Mouse (Mus musculus): ENCODE measurements around the gene Klc2. TPM values are rescaled to one million over a fixed set of nuclear protein-coding genes. Genes with fewer than 3 reads are reported as not detected.

Gene Klc2
- polyA plus RNA-seq, 1 experiment: 13.8 TPM

- no peak overlapping the region for H3K4me3 ChIP-seq (ENCODE audit: insufficient read depth, low read length)
- no peak for TF ChIP-seq CTCF (IDR thresholded peaks at IDR 0.05; ENCODE audit: low read depth, low read length)
- TF ChIP-seq POLR2A (IDR thresholded peaks at IDR 0.05; ENCODE audit: borderline replicate concordance, low read depth, low read length): no peak
- no peak overlapping the region for H3K27ac ChIP-seq (ENCODE audit: insufficient read depth, low read depth, low read length)
- H3K4me1 ChIP-seq (ENCODE audit: control insufficient read depth, insufficient read depth, low read length): peaks cover 14% of the 10 kb centered on the region
Observed at GRCm38 (mm10) chr19:5129770-5130169, 11.4 kb upstream of the Klc2 start.

- no peak overlapping the region for H3K27ac ChIP-seq (ENCODE audit: insufficient read depth, low read depth, low read length)
Observed at GRCm38 (mm10) chr19:5124055-5124614, 5.8 kb upstream of the Klc2 start.

GRCm38 (mm10) chr19:5123241-5123640, 4.9 kb upstream of the Klc2 start:
- H3K4me3 ChIP-seq (ENCODE audit: insufficient read depth, low read length): no peak overlapping the region
- TF ChIP-seq POLR2A (IDR thresholded peaks at IDR 0.05; ENCODE audit: borderline replicate concordance, low read depth, low read length): no peak
- no peak for TF ChIP-seq CTCF (IDR thresholded peaks at IDR 0.05; ENCODE audit: low read depth, low read length)
- peaks cover 2% of the 10 kb centered on the region; the same call in 1 of the 2 replicates for H3K4me1 ChIP-seq (ENCODE audit: control insufficient read depth, insufficient read depth, low read length)
- H3K27ac ChIP-seq (ENCODE audit: insufficient read depth, low read depth, low read length): no peak overlapping the region

More at GRCm38 (mm10) chr19:5124055-5124614, 5.8 kb upstream of the Klc2 start:
- TF ChIP-seq CTCF (IDR thresholded peaks at IDR 0.05; ENCODE audit: low read depth, low read length) (no peak), POLR2A (IDR thresholded peaks at IDR 0.05; ENCODE audit: borderline replicate concordance, low read depth, low read length) (no peak)
- H3K4me1 ChIP-seq (ENCODE audit: control insufficient read depth, insufficient read depth, low read length): no peaks in the 10 kb centered on the region
- no peak overlapping the region for H3K4me3 ChIP-seq (ENCODE audit: insufficient read depth, low read length)

- Histone ChIP-seq H3K4me1 (ENCODE audit: control insufficient read depth, insufficient read depth, low read length) (peaks cover 2% of the 10 kb centered on the region; the same call in 1 of the 2 replicates), H3K27ac (ENCODE audit: insufficient read depth, low read depth, low read length) (no peak overlapping the region), H3K4me3 (ENCODE audit: insufficient read depth, low read length) (no peak overlapping the region)
- TF ChIP-seq POLR2A (IDR thresholded peaks at IDR 0.05; ENCODE audit: borderline replicate concordance, low read depth, low read length): no peak
Observed at GRCm38 (mm10) chr19:5122492-5122891, 4.1 kb upstream of the Klc2 start.

- TF ChIP-seq POLR2A (IDR thresholded peaks at IDR 0.05; ENCODE audit: borderline replicate concordance, low read depth, low read length): no peak
- peak; percentile 58 for TF ChIP-seq CTCF (IDR thresholded peaks at IDR 0.05; ENCODE audit: low read depth, low read length)
- Histone ChIP-seq H3K4me1 (ENCODE audit: control insufficient read depth, insufficient read depth, low read length) (peaks cover 13% of the 10 kb centered on the region), H3K27ac (ENCODE audit: insufficient read depth, low read depth, low read length) (no peak overlapping the region), H3K4me3 (ENCODE audit: insufficient read depth, low read length) (peak overlapping the region; percentile 97)
Observed at GRCm38 (mm10) chr19:5117494-5118383, 621 bp downstream of the Klc2 start.

- Histone ChIP-seq H3K4me1 (ENCODE audit: control insufficient read depth, insufficient read depth, low read length) (peaks cover 13% of the 10 kb centered on the region), H3K27ac (ENCODE audit: insufficient read depth, low read depth, low read length) (no peak overlapping the region), H3K4me3 (ENCODE audit: insufficient read depth, low read length) (no peak overlapping the region)
- TF ChIP-seq CTCF (IDR thresholded peaks at IDR 0.05; ENCODE audit: low read depth, low read length) (no peak), POLR2A (IDR thresholded peaks at IDR 0.05; ENCODE audit: borderline replicate concordance, low read depth, low read length) (no peak)
Observed at GRCm38 (mm10) chr19:5113783-5114182, 4.6 kb downstream of the Klc2 start.

- H3K4me1 ChIP-seq (ENCODE audit: control insufficient read depth, insufficient read depth, low read length): peaks cover 12% of the 10 kb centered on the region; the same call in 1 of the 2 replicates
- H3K4me3 ChIP-seq (ENCODE audit: insufficient read depth, low read length): no peak overlapping the region
- TF ChIP-seq CTCF (IDR thresholded peaks at IDR 0.05; ENCODE audit: low read depth, low read length) (peak; percentile 48), POLR2A (IDR thresholded peaks at IDR 0.05; ENCODE audit: borderline replicate concordance, low read depth, low read length) (no peak)
- H3K27ac ChIP-seq (ENCODE audit: insufficient read depth, low read depth, low read length): no peak overlapping the region
Observed at GRCm38 (mm10) chr19:5109659-5110453, 8.5 kb downstream of the Klc2 start.

GRCm38 (mm10) chr19:5108702-5109101, 9.7 kb downstream of the Klc2 start:
- TF ChIP-seq CTCF (IDR thresholded peaks at IDR 0.05; ENCODE audit: low read depth, low read length): no peak
- no peak for TF ChIP-seq POLR2A (IDR thresholded peaks at IDR 0.05; ENCODE audit: borderline replicate concordance, low read depth, low read length)
- Histone ChIP-seq H3K4me3 (ENCODE audit: insufficient read depth, low read length) (no peak overlapping the region), H3K27ac (ENCODE audit: insufficient read depth, low read depth, low read length) (no peak overlapping the region), H3K4me1 (ENCODE audit: control insufficient read depth, insufficient read depth, low read length) (peaks cover 16% of the 10 kb centered on the region; the same call in 1 of the 2 replicates)

- peaks cover 16% of the 10 kb centered on the region; the same call in 1 of the 2 replicates for H3K4me1 ChIP-seq (ENCODE audit: control insufficient read depth, insufficient read depth, low read length)
- TF ChIP-seq CTCF (IDR thresholded peaks at IDR 0.05; ENCODE audit: low read depth, low read length): no peak
- no peak for TF ChIP-seq POLR2A (IDR thresholded peaks at IDR 0.05; ENCODE audit: borderline replicate concordance, low read depth, low read length)
- no peak overlapping the region for H3K4me3 ChIP-seq (ENCODE audit: insufficient read depth, low read length)
- no peak overlapping the region for H3K27ac ChIP-seq (ENCODE audit: insufficient read depth, low read depth, low read length)
Observed at GRCm38 (mm10) chr19:5108271-5108575, 10.1 kb downstream of the Klc2 start.
